Mouse (Mus musculus) retina, adult 2 months (tissue): ENCODE measurements around the gene Zfp719.

ENCODE experiments used
- DNase-seq: peaks from one replicate; pipeline ENCODE4 v3.0.0-alpha.2; 2012; ENCODE audit warnings: low read depth, low spot score

The Zfp719 gene

GRCm38 (mm10) chr7:43607743-43608287, 28.4 kb downstream of the Zfp719 start:
- DNase-seq = no peak

- no peak for DNase-seq
These were observed 29.0 kb downstream of the Zfp719 start for GRCm38 (mm10) chr7:43608316-43608824.

- DNase-seq = no peak
These were observed 34.6 kb downstream of the Zfp719 start for GRCm38 (mm10) chr7:43613816-43614551.

GRCm38 (mm10) chr7:43622927-43623326, 43.5 kb downstream of the Zfp719 start:
- DNase-seq = no peak

GRCm38 (mm10) chr7:43623819-43624218, 44.4 kb downstream of the Zfp719 start:
- DNase-seq = no peak

- no peak for DNase-seq
These were observed 45.7 kb downstream of the Zfp719 start for GRCm38 (mm10) chr7:43625065-43625464.

GRCm38 (mm10) chr7:43625794-43626422, 46.5 kb downstream of the Zfp719 start:
- no peak for DNase-seq

GRCm38 (mm10) chr7:43633940-43634339, 54.5 kb downstream of the Zfp719 start:
- no peak for DNase-seq

GRCm38 (mm10) chr7:43634500-43634899, 55.1 kb downstream of the Zfp719 start, which contains the start of gene Ceacam18:
Gene Ceacam18 (plus strand): TSS chr7:43634707.
- no peak for DNase-seq

- no peak for DNase-seq
These were observed 56.8 kb downstream of the Zfp719 start for GRCm38 (mm10) chr7:43636194-43636593.

GRCm38 (mm10) chr7:43637118-43637517, 57.7 kb downstream of the Zfp719 start:
- no peak for DNase-seq

- no peak for DNase-seq
These were observed 63.2 kb downstream of the Zfp719 start for GRCm38 (mm10) chr7:43642587-43642986.
